Mouse (Mus musculus): ENCODE data around the gene Cisd1.

- no peak for TF ChIP-seq CTCF (IDR thresholded peaks at IDR 0.05; ENCODE audit: low read depth)
- no peak for TF ChIP-seq EP300 (IDR thresholded peaks at IDR 0.05; ENCODE audit: low read depth)
Measured at GRCm38 (mm10) chr10:71308199-71308598, 36.6 kb downstream of the Cisd1 start.

All from liver, embryonic 14.5 days (tissue).